ENCODE assay signal across 7 mouse cellular contexts in genomic region chr10:96617221-96617950, GRCm38 (mm10). TPM values are rescaled to one million over a fixed set of nuclear protein-coding genes. Genes with fewer than 3 reads are reported as not detected.
DNase-seq lines count a peak whose midpoint lies in the region; ATAC-seq and TF ChIP-seq lines count a peak whose summit lies in the region.

No protein-coding gene starts in this region.

- peak; percentile 49 for DNase-seq in ZHBTc4 (ENCODE audit: low read depth, low spot score)
- DNase-seq in cerebellum, adult 11-12 months: peak; percentile 59
- DNase-seq in forelimb bud, embryonic 11.5 days (ENCODE audit: low read depth, low spot score): peak; percentile 30
- DNase-seq in limb, embryonic 14.5 days (ENCODE audit: low spot score): peak; percentile 13

- peaks cover 2% of the 10 kb centered on the region; the same call in 1 of the 2 replicates for H3K36me3 ChIP-seq in hindbrain, embryonic 16.5 days (ENCODE audit: control insufficient read depth, insufficient read depth, low read length)
- H3K36me3 ChIP-seq in limb, embryonic 14.5 days (ENCODE audit: control insufficient read depth, insufficient read depth, low read length): peaks cover 25% of the 10 kb centered on the region
- no peaks in the 10 kb centered on the region for H3K36me3 ChIP-seq in midbrain, embryonic 15.5 days (replicated peaks)
- H3K36me3 ChIP-seq in testis, adult 2 months (ENCODE audit: control insufficient read depth, insufficient read depth, low read length): peaks cover 2% of the 10 kb centered on the region

- no peaks in the 10 kb centered on the region for H3K9me3 ChIP-seq in hindbrain, embryonic 16.5 days (ENCODE audit: control insufficient read depth, low read length)
- H3K9me3 ChIP-seq in limb, embryonic 14.5 days (ENCODE audit: control insufficient read depth, low read length): no peaks in the 10 kb centered on the region
- H3K9me3 ChIP-seq in midbrain, embryonic 15.5 days: no peaks in the 10 kb centered on the region

- H3K27ac ChIP-seq in hindbrain, embryonic 16.5 days (ENCODE audit: low read depth, low read length): peak overlapping the region; percentile 94
- H3K27ac ChIP-seq in limb, embryonic 14.5 days (replicated peaks; ENCODE audit: low read depth, low read length): peak overlapping the region; percentile 95
- peak overlapping the region; percentile 95 for H3K27ac ChIP-seq in midbrain, embryonic 15.5 days
- H3K27ac ChIP-seq in testis, adult 2 months (ENCODE audit: control insufficient read depth, insufficient read depth, low read depth, low read length): peak overlapping the region; percentile 94

- TF ChIP-seq CTCF in testis, adult 2 months (IDR thresholded peaks at IDR 0.05; ENCODE audit: control insufficient read depth, insufficient read depth, insufficient replicate concordance, low read depth, low read length): no peak

- WGBS in hindbrain, embryonic 16.5 days: under 1% methylated on average over 43 of the region's 78 CpGs
- WGBS in limb, embryonic 14.5 days: under 1% methylated on average over 57 of the region's 78 CpGs
- 1% methylated on average over 73 of the region's 78 CpGs for WGBS in midbrain, embryonic 15.5 days

- H3K9ac ChIP-seq in hindbrain, embryonic 16.5 days (ENCODE audit: low read depth, low read length): peak overlapping the region; percentile 98
- H3K9ac ChIP-seq in limb, embryonic 14.5 days (ENCODE audit: low read depth, low read length, severe bottlenecking): peak overlapping the region; percentile 99
- peak overlapping the region; percentile 98 for H3K9ac ChIP-seq in midbrain, embryonic 15.5 days

- no peaks in the 10 kb centered on the region for H3K27me3 ChIP-seq in hindbrain, embryonic 16.5 days (replicated peaks; ENCODE audit: control insufficient read depth, insufficient read depth, low read length)
- H3K27me3 ChIP-seq in limb, embryonic 14.5 days (ENCODE audit: control insufficient read depth, insufficient read depth, low read length): no peaks in the 10 kb centered on the region
- H3K27me3 ChIP-seq in midbrain, embryonic 15.5 days (replicated peaks): no peaks in the 10 kb centered on the region
- H3K27me3 ChIP-seq in testis, adult 2 months (ENCODE audit: control insufficient read depth, insufficient read depth, low read length): no peaks in the 10 kb centered on the region

- ATAC-seq in hindbrain, embryonic 16.5 days: peak; percentile 28
- peak; percentile 17; the same call in 1 of the 2 replicates for ATAC-seq in limb, embryonic 14.5 days (ENCODE audit: low FRiP score, low read depth)
- peak; percentile 57 for ATAC-seq in midbrain, embryonic 15.5 days (replicated peaks)

- H3K4me2 ChIP-seq in hindbrain, embryonic 16.5 days (ENCODE audit: low read length): peak overlapping the region; percentile 54
- H3K4me2 ChIP-seq in limb, embryonic 14.5 days (replicated peaks; ENCODE audit: low read depth, low read length, severe bottlenecking): peak overlapping the region; percentile 47
- H3K4me2 ChIP-seq in midbrain, embryonic 15.5 days: peak overlapping the region; percentile 62

- TF ChIP-seq POLR2A in limb, embryonic 14.5 days (IDR thresholded peaks at IDR 0.05; ENCODE audit: borderline replicate concordance, extremely low read depth, insufficient read depth, insufficient read length): no peak
- TF ChIP-seq POLR2A in testis, adult 2 months (IDR thresholded peaks at IDR 0.05; ENCODE audit: control insufficient read depth, low read depth, low read length): no peak

- H3K4me1 ChIP-seq in hindbrain, embryonic 16.5 days (ENCODE audit: control insufficient read depth, insufficient read depth, low read depth, low read length): peaks cover 19% of the 10 kb centered on the region
- H3K4me1 ChIP-seq in limb, embryonic 14.5 days (ENCODE audit: control insufficient read depth, insufficient read depth, low read length): peaks cover 19% of the 10 kb centered on the region
- peaks cover 25% of the 10 kb centered on the region for H3K4me1 ChIP-seq in midbrain, embryonic 15.5 days
- peaks cover 6% of the 10 kb centered on the region for H3K4me1 ChIP-seq in testis, adult 2 months (ENCODE audit: control insufficient read depth, insufficient read depth, low read length)

- H3K4me3 ChIP-seq in hindbrain, embryonic 16.5 days (ENCODE audit: low read length): peak overlapping the region; percentile 97
- peak overlapping the region; percentile 100 for H3K4me3 ChIP-seq in limb, embryonic 14.5 days (replicated peaks; ENCODE audit: low read length)
- H3K4me3 ChIP-seq in midbrain, embryonic 15.5 days: peak overlapping the region; percentile 92
- H3K4me3 ChIP-seq in testis, adult 2 months (ENCODE audit: control insufficient read depth, low read depth, low read length): peak overlapping the region; percentile 94

RNA-seq across cellular contexts. Expression of gene Btg1, which starts 0.6 kb away (rescaled TPM):
- 34.8 and 41.1 TPM in 2 replicates for polyA plus RNA-seq in hindbrain, embryonic 16.5 days (2015; fragmentation: Nextera tagmentation; extraction: Ambion mirVana)
- 41.8 and 43.7 TPM in 2 replicates for polyA plus RNA-seq in limb, embryonic 14.5 days (2012; rRNA removed)
- 107 and 110 TPM in 2 replicates for polyA plus RNA-seq in limb, embryonic 14.5 days (2014; fragmentation: Nextera tagmentation; extraction: Ambion mirVana)
- 40.3 and 44.4 TPM in 2 replicates for polyA plus RNA-seq in midbrain, embryonic 15.5 days (2015; fragmentation: Nextera tagmentation; extraction: Ambion mirVana)
- 130 and 136 TPM in 2 replicates for polyA plus RNA-seq in testis, adult 2 months (2012; rRNA removed)

Comparison
In these comparisons a context has a peak if more than half of its experiments do, and no peak if none do; other contexts are left out.
1. Peak in every context shown above with its lines: DNase-seq, ATAC-seq, H3K4me3 ChIP-seq and H3K27ac ChIP-seq.